Mouse (Mus musculus) adrenal gland, postnatal 36 days (tissue): ENCODE results near the gene Zfp523. TPM values are rescaled to one million over a fixed set of nuclear protein-coding genes. Genes with fewer than 3 reads are reported as not detected.
A peak's percentile ranks its signal among the peaks of the same experiment; 100 is the strongest.

Source experiments
- DNase-seq, 2 experiments: peaks; one replicate each; pipeline ENCODE4 v3.0.0; 2021; ENCODE audit warnings: mixed read lengths in 1 of 2
- total RNA-seq, 2 experiments: library from RNA; stranded (reverse); gene quantifications; 2 replicates each; pipeline ENCODE4 v1.2.3; 2021

Gene Zfp523
- total RNA-seq, 2 experiments from 2014 or later, result 36.9 to 37.1 TPM

GRCm38 (mm10) chr17:28242296-28242695 lies 65.4 kb downstream of the Zfp523 start:
- DNase-seq, result peak; percentile 31 to 60

GRCm38 (mm10) chr17:28244214-28244613 lies 67.3 kb downstream of the Zfp523 start:
- peak; percentile 51 to 57 for DNase-seq

DNA sequence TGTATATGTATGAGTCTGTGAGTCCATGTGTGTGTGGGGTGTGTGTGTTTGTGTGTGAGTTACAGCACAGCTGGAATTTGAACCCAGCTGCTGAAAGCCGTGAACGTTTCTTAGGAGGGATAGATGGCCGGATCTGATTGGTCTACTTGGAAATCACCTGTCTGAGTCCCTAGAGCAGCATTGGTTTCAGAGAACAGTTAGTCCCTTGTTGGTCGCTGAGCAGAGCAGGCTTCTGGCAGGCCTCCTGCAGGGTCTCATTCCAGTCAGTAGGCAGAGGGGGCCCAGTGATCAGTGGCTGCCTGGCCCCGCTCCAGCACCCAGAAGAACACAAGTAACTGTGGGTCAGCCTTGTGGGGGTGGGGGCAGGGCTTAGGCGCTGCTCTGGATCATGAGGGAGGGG lies 67.8 kb downstream of the Zfp523 start:
- DNase-seq, result peak in 1 of 2 experiments; percentile 41

GRCm38 (mm10) chr17:28246640-28247039 lies 69.7 kb downstream of the Zfp523 start:
- no peak for DNase-seq

- peak in 1 of 2 experiments; percentile 36 for DNase-seq
Observed at GRCm38 (mm10) chr17:28247613-28248012, 70.7 kb downstream of the Zfp523 start.

GRCm38 (mm10) chr17:28249062-28249461 lies 72.1 kb downstream of the Zfp523 start:
- no peak for DNase-seq

DNA sequence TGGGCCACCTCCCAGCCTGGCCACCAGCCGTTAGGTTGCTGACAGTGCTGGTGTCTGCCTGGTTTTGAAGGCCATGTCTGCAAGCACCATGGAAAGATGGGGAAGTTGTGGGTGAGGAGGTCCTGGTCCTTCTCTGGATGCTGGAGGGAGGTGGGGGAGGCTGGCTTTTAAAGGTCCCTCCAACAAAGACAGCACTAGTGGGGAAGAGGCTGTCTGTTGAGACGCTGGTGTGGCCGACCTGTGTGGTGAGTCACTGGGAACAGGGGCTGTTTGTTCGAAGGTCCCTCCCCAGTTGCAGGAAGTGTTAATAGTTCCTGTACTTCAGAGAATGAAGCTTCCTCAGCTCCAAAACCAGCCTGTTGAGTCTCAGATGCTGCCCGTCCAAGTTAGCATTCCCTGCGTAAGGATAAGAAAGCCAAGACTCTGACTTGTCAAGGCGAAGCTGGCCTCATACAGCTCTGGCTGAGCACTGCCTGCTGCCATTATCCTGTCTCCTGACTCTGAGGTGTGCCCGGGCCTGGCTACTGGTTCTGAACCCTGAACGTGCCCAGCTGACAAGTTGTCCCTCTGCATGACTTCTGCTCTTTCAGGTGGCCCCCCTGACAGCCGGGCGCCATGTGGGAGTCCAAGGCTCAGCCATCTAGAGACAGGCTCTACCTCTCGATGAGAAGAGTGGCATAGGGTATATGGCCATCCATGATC lies 74.8 kb downstream of the Zfp523 start:
- DNase-seq, result no peak

GRCm38 (mm10) chr17:28252281-28252648 lies 75.3 kb downstream of the Zfp523 start:
- no peak for DNase-seq

- DNase-seq, result no peak
Observed at GRCm38 (mm10) chr17:28253216-28253615, 76.3 kb downstream of the Zfp523 start.

DNA sequence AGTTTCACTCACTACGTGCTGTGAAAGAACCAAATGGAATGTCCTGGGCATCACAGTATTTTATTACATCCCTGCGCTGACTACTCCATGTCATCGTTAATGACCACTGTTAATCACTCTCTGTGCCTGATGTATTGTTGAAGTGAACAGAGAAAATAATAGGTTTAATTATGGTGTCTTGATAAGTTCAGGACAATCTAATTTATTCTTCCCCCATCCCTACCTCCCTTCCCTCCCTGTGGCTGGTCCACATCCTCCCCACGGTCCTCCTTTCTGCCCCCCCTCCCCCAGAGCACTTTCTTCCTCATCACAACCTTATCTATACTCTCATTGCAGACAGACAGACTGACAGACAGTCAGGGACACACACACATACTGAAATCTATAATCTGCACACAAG lies 77.9 kb downstream of the Zfp523 start:
- DNase-seq, result no peak

Other genes starting within 250 kb of the Zfp523 start
- gene Tcp11, start 96.5 kb upstream of the Zfp523 start, total RNA-seq, result not detected
- gene Scube3, start 35.0 kb upstream of the Zfp523 start, total RNA-seq, result 10 to 100 TPM; 14.5 to 16.0 TPM
- 1 to 10 TPM; 1.4 to 1.5 TPM for gene Def6, start 30.6 kb downstream of the Zfp523 start, total RNA-seq
- 10 to 100 TPM; 40.1 to 66.6 TPM for gene Ppard, start 55.6 kb downstream of the Zfp523 start, total RNA-seq
- gene Fance, start 136.4 kb downstream of the Zfp523 start, total RNA-seq, result 10 to 100 TPM; 23.5 to 23.7 TPM
- 100 to 1,000 TPM; 847 to 904 TPM for gene Rpl10a, start 151.3 kb downstream of the Zfp523 start, total RNA-seq
- gene Tead3, start 173.7 kb downstream of the Zfp523 start, total RNA-seq, result 10 to 100 TPM; 10.0 to 10.1 TPM
- gene Tulp1, start 188.1 kb downstream of the Zfp523 start, total RNA-seq, result under 1 TPM in 1 of 2 experiments, not detected in 1; 0.43 TPM